Comparison of ENCODE assay signal across 8 mouse cellular contexts in genomic region chr17:83732166-83732629, GRCm38 (mm10). TPM values are rescaled to one million over a fixed set of nuclear protein-coding genes. Genes with fewer than 3 reads are reported as not detected.
DNase-seq lines count a peak whose midpoint lies in the region; TF ChIP-seq lines count a peak whose summit lies in the region.

No protein-coding gene starts in this region.

- intact Hi-C loops in left cerebral cortex, adult 2 months (cut with DNase I) = loop anchor here (1.0 to 5.0 kb wide), 2 partner anchors 99 to 465 kb away; no protein-coding TSS in a partner anchor

- H3K4me3 ChIP-seq in left cerebral cortex, adult 2 months = no peak overlapping the region

- 0 out of 2 replicates have a peak overlapping the region, but pooled peaks have one; percentile 32 for H3K27ac ChIP-seq in left cerebral cortex, adult 2 months

- TF ChIP-seq CTCF in left cerebral cortex, adult 2 months (IDR thresholded peaks at IDR 0.05) = no peak

- peak in 1 of 2 experiments; percentile 42 for DNase-seq in left cerebral cortex, adult 2 months (ENCODE audit: extremely low spot score in 1 of 2, low spot score in 2 of 2)
- no peak for DNase-seq in left cerebral cortex, adult 11 months (ENCODE audit: low spot score)
- peak; percentile 80 for DNase-seq in adrenal gland, adult 2 months
- DNase-seq in frontal cortex, postnatal 36 days (ENCODE audit: low spot score in 2 of 2) = peak; percentile 45 to 49
- DNase-seq in kidney, postnatal 10 days = peak; percentile 59
- peak; percentile 75 for DNase-seq in lung, postnatal 36 days
- peak; percentile 50 to 69 for DNase-seq in thymus, adult 18-20 months
- DNase-seq in cerebellum, postnatal 14 days = no peak

RNA-seq across cellular contexts. Expression of gene Mta3, which starts 26.2 kb away (rescaled TPM):
- 10 to 100 TPM; 90.6 to 93.6 TPM for total RNA-seq in left cerebral cortex, adult 2 months (2021)
- total RNA-seq in adrenal gland, adult 2 months (2021) = 10 to 100 TPM; 71.1 to 80.0 TPM
- polyA plus RNA-seq in adrenal gland, adult 2 months (2012; rRNA removed) = 55.9 and 59.6 TPM in 2 replicates

Comparison
In these comparisons a context has a peak if more than half of its experiments do, and no peak if none do; other contexts are left out.
1. DNase-seq: peak in adrenal gland, adult 2 months (single experiment), frontal cortex, postnatal 36 days (2 of 2), kidney, postnatal 10 days (single experiment), lung, postnatal 36 days (single experiment) and thymus, adult 18-20 months (2 of 2); none in left cerebral cortex, adult 11 months (single experiment) and cerebellum, postnatal 14 days (0 of 2).